Mouse (Mus musculus) intestine, embryonic 14.5 days (tissue): ENCODE measurements at regions not wholly inside any gene's neighbourhood (a gene's known extent, or its start where the extent isn't known, plus 50 kb on each side); places are given as distances from the start of the nearest gene placed in this dataset.

ENCODE experiments used
- ATAC-seq: fragments of 200-750 bp; cut with Nextera tagmentation; replicated peaks from 2 replicates; pipeline ENCODE4 v1.8.0; 2017; ENCODE audit warnings: low read depth, moderate number of reproducible peaks, moderate TSS enrichment, moderate library complexity; ENCODE audit not compliant: low FRiP score, low TSS enrichment
- DNase-seq: peaks from one replicate; pipeline ENCODE4 v3.0.0-alpha.2; 2018; ENCODE audit warnings: low spot score
- H3K27ac ChIP-seq: fragments of 300-500 bp; sonication (generic); 2 replicates; pipeline ENCODE4 v1.5.1; 2014; ENCODE audit warnings: low read depth, mild to moderate bottlenecking, control low read depth
- H3K27me3 ChIP-seq: fragments of 300-500 bp; sonication (generic); replicated peaks from 2 replicates; pipeline ENCODE4 v1.6.1; 2014; ENCODE audit warnings: low read length, control low read depth; ENCODE audit not compliant: control insufficient read depth, insufficient read depth
- H3K36me3 ChIP-seq: fragments of 300-500 bp; sonication (generic); 2 replicates; pipeline ENCODE4 v1.6.1; 2014; ENCODE audit warnings: low read length, control low read depth; ENCODE audit not compliant: control insufficient read depth, insufficient read depth
- H3K4me1 ChIP-seq: fragments of 300-500 bp; sonication (generic); replicated peaks from 2 replicates; pipeline ENCODE4 v1.6.1; 2014; ENCODE audit warnings: low read length, control low read depth, mixed read lengths; ENCODE audit not compliant: control insufficient read depth, insufficient read depth
- H3K4me2 ChIP-seq: fragments of 300-500 bp; sonication (generic); 2 replicates; pipeline ENCODE4 v1.6.1; 2014; ENCODE audit warnings: low read length
- H3K4me3 ChIP-seq: fragments of 300-500 bp; sonication (generic); 2 replicates; pipeline ENCODE4 v1.5.1; 2014; ENCODE audit warnings: low read depth, low read length, control low read depth, mixed read lengths
- H3K9ac ChIP-seq: fragments of 300-500 bp; sonication (generic); 2 replicates; pipeline ENCODE4 v1.6.1; 2014; ENCODE audit warnings: mild to moderate bottlenecking, low read length
- H3K9me3 ChIP-seq: fragments of 300-500 bp; sonication (generic); 2 replicates; pipeline ENCODE4 v1.6.1; 2016; ENCODE audit warnings: low read length, control low read depth; ENCODE audit not compliant: control insufficient read depth
- WGBS: fragments of 180-500 bp; shearing (Covaris S2); extraction: QIAGEN DNeasy Blood & Tissue Kit; methylation state at CpG from one replicate; pipeline ENCODE4 v1.1.7; 2014; 5-methylcytosine and 5-hydroxymethylcytosine counted together

DNA sequence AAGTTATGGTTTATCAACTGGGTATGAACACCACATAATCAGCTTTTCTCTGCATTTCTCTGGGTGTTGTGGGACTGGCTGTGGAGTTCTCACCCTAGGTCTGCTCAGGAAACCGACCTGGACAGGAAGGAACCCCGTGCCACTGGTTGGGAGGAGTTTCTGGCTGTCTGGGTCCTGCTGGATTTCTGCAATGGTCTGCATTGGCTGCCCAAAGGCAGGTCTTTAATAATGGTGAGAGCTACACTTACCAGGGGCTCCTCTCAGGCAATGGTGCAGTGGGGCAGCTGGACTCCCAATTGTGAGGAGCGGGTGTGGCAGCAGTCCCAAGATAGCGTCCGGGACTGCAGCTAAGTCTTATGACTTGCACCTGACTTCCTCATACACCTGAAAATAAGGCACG is 57.8 kb upstream of the Gm10181 start:
- H3K4me1 ChIP-seq, result no peaks in the 10 kb centered on the region
- no peak overlapping the region for H3K9ac ChIP-seq
- H3K4me3 ChIP-seq, result no peak overlapping the region
- DNase-seq (no peak), ATAC-seq (no peak)
- H3K27me3 ChIP-seq, result no peaks in the 10 kb centered on the region
- H3K4me2 ChIP-seq, result no peak overlapping the region
- H3K9me3 ChIP-seq, result no peaks in the 10 kb centered on the region
- 89% methylated on average over 6 of the region's 6 CpGs for WGBS
- H3K36me3 ChIP-seq, result no peaks in the 10 kb centered on the region
- no peak overlapping the region for H3K27ac ChIP-seq
